ENCODE assay signal across 10 mouse cellular contexts in genomic region chr17:66352219-66352618, GRCm38 (mm10).
DNase-seq lines count a peak whose midpoint lies in the region; ATAC-seq lines count a peak whose summit lies in the region.
"Had no signal": no experiment of that assay in that cellular context is flagged by ENCODE, and none has a peak within 500 bp of the region (broad histone marks: within the 10 kb centered on the region; RNA-seq: fewer than 3 reads in every experiment).

No protein-coding gene starts in this region.

- no peak overlapping the region for H3K4me2 ChIP-seq in hindbrain, embryonic 14.5 days (replicated peaks)
- H3K4me2 ChIP-seq in hindbrain, embryonic 11.5 days (replicated peaks; ENCODE audit: low read depth, low read length) = no peak overlapping the region
- H3K4me2 ChIP-seq: midbrain, embryonic 12.5 days had no signal

- no peak for DNase-seq in hindbrain, embryonic 14.5 days (ENCODE audit: low spot score)
- DNase-seq in hindbrain, embryonic 11.5 days (ENCODE audit: low spot score) = no peak
- DNase-seq in urinary bladder, postnatal 36 days (ENCODE audit: low spot score in 2 of 2) = peak; percentile 13 to 27
- DNase-seq in urinary bladder, postnatal 10 days (ENCODE audit: low spot score) = no peak
- DNase-seq in layer of hippocampus, adult 9-10 months (ENCODE audit: low spot score) = peak; percentile 48
- no peak for DNase-seq in ovary, adult 18-20 months (ENCODE audit: low spot score)
- no peak for DNase-seq in gastrocnemius, postnatal 25 days
- no peak for DNase-seq in left cerebral cortex, postnatal 10 days (ENCODE audit: extremely low spot score in 1 of 2, low spot score in 2 of 2)
- DNase-seq: adrenal gland, postnatal 14 days had no signal

- H3K9ac ChIP-seq in hindbrain, embryonic 14.5 days = no peak overlapping the region
- no peak overlapping the region for H3K9ac ChIP-seq in hindbrain, embryonic 11.5 days (ENCODE audit: low read depth, low read length)
- H3K9ac ChIP-seq: midbrain, embryonic 12.5 days had no signal

- H3K27ac ChIP-seq in hindbrain, embryonic 14.5 days = peak overlapping the region; percentile 57
- H3K27ac ChIP-seq in hindbrain, embryonic 11.5 days (ENCODE audit: low read depth, low read length) = no peak overlapping the region
- H3K27ac ChIP-seq: midbrain, embryonic 12.5 days had no signal

- peaks cover 56% of the 10 kb centered on the region for H3K36me3 ChIP-seq in hindbrain, embryonic 14.5 days (replicated peaks; ENCODE audit: control insufficient read depth, insufficient read depth)
- H3K36me3 ChIP-seq in hindbrain, embryonic 11.5 days (ENCODE audit: control insufficient read depth, insufficient read depth, low read length) = peaks cover 10% of the 10 kb centered on the region; the same call in 1 of the 2 replicates

- intact Hi-C loops in left cerebral cortex, postnatal 10 days (cut with DNase I) = no loop called here

- no peaks in the 10 kb centered on the region for H3K27me3 ChIP-seq in hindbrain, embryonic 14.5 days (ENCODE audit: control insufficient read depth, insufficient read depth, low read length)
- H3K27me3 ChIP-seq in hindbrain, embryonic 11.5 days (ENCODE audit: control insufficient read depth, insufficient read depth, low read length) = no peaks in the 10 kb centered on the region
- H3K27me3 ChIP-seq: midbrain, embryonic 12.5 days had no signal

- no peaks in the 10 kb centered on the region for H3K9me3 ChIP-seq in hindbrain, embryonic 14.5 days (ENCODE audit: control insufficient read depth, low read length)
- no peaks in the 10 kb centered on the region for H3K9me3 ChIP-seq in hindbrain, embryonic 11.5 days (ENCODE audit: control insufficient read depth, low read length)
- H3K9me3 ChIP-seq: midbrain, embryonic 12.5 days had no signal

- H3K4me1 ChIP-seq in hindbrain, embryonic 14.5 days (replicated peaks; ENCODE audit: control insufficient read depth, insufficient read depth, low read length) = peaks cover 8% of the 10 kb centered on the region; the same call in 1 of the 2 replicates
- H3K4me1 ChIP-seq in hindbrain, embryonic 11.5 days (replicated peaks; ENCODE audit: control insufficient read depth, insufficient read depth, low read length) = no peaks in the 10 kb centered on the region
- H3K4me1 ChIP-seq: midbrain, embryonic 12.5 days had no signal

- whole genome bisulfite sequencing in hindbrain, embryonic 14.5 days = 82% methylated on average over 6 of the region's 6 CpGs
- 89% methylated on average over 6 of the region's 6 CpGs for WGBS in hindbrain, embryonic 11.5 days

- H3K4me3 ChIP-seq in hindbrain, embryonic 14.5 days (replicated peaks; ENCODE audit: low read length) = no peak overlapping the region
- no peak overlapping the region for H3K4me3 ChIP-seq in hindbrain, embryonic 11.5 days (ENCODE audit: low read depth, low read length)
- H3K4me3 ChIP-seq: midbrain, embryonic 12.5 days had no signal

- no peak for ATAC-seq in hindbrain, embryonic 14.5 days (ENCODE audit: low FRiP score)
- no peak for ATAC-seq in hindbrain, embryonic 11.5 days (ENCODE audit: low FRiP score)

Comparison
In these comparisons a context has a peak if more than half of its experiments do, and no peak if none do; other contexts are left out.
1. DNase-seq: peak in urinary bladder, postnatal 36 days (2 of 2) and layer of hippocampus, adult 9-10 months (single experiment); none in hindbrain, embryonic 14.5 days (single experiment), hindbrain, embryonic 11.5 days (single experiment), urinary bladder, postnatal 10 days (single experiment), ovary, adult 18-20 months (single experiment), gastrocnemius, postnatal 25 days (single experiment) and left cerebral cortex, postnatal 10 days (0 of 2).